Mouse (Mus musculus): ENCODE data around the gene Zic5. TPM values are rescaled to one million over a fixed set of nuclear protein-coding genes. Genes with fewer than 3 reads are reported as not detected.

Gene Zic5
- polyA plus RNA-seq, 1 experiment: 3.3 TPM

- H3K4me1 ChIP-seq (ENCODE audit: control insufficient read depth, insufficient read depth, low read length): no peaks in the 10 kb centered on the region
- peak within 1 kb of the TSS; percentile 23 for H3K4me3 ChIP-seq (ENCODE audit: insufficient read depth, low read length)
- peak within 1 kb of the TSS; percentile 100 for H3K27ac ChIP-seq (ENCODE audit: insufficient read depth, low read length)
- TF ChIP-seq POLR2A (IDR thresholded peaks at IDR 0.05; ENCODE audit: extremely low read depth, insufficient read depth, low read length): no peak
- no peak for TF ChIP-seq CTCF (IDR thresholded peaks at IDR 0.05; ENCODE audit: extremely low read depth, insufficient read depth, low read length)
These were observed 9.5 kb upstream of the Zic5 start, which contains the start of gene Zic2 for GRCm38 (mm10) chr14:122474891-122475556. TSS of gene Zic2 (plus strand) at chr14:122475435.

- H3K27ac ChIP-seq (ENCODE audit: insufficient read depth, low read length): peak overlapping the region; percentile 100
- H3K4me1 ChIP-seq (ENCODE audit: control insufficient read depth, insufficient read depth, low read length): no peaks in the 10 kb centered on the region
- TF ChIP-seq POLR2A (IDR thresholded peaks at IDR 0.05; ENCODE audit: extremely low read depth, insufficient read depth, low read length) (peak; percentile 35; the same call in 1 of the 2 replicates), CTCF (IDR thresholded peaks at IDR 0.05; ENCODE audit: extremely low read depth, insufficient read depth, low read length) (no peak)
- peak overlapping the region; percentile 23 for H3K4me3 ChIP-seq (ENCODE audit: insufficient read depth, low read length)
These were observed 8.8 kb upstream of the Zic5 start for GRCm38 (mm10) chr14:122474041-122474890.

DNA sequence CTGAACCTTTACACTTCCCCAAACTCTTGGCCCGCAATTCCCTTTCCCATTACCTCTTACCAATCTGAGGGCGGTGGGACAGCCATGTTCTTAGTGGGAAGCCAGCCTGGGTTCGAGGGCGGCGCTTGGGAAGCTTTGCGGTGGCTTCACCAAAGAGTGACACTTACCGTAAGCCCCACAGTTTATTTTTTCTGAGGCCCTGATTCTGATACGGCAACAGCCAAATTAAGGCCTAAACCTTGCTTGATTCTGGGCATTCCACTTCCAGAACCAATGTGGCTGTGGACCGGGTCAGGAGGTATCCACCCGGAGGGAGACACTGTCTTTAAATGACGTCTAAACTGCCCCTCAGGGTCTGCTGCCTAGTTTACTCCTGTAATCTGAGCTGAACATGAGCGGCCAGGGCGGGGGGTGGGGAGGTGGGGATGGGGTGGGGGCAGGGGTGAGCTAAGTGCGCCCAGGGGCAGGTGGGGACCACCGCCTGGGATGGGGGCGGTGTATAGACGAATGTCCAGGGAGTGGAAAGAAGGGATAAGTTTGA is 7.8 kb upstream of the Zic5 start:
- TF ChIP-seq CTCF (IDR thresholded peaks at IDR 0.05; ENCODE audit: extremely low read depth, insufficient read depth, low read length): no peak
- no peak for TF ChIP-seq POLR2A (IDR thresholded peaks at IDR 0.05; ENCODE audit: extremely low read depth, insufficient read depth, low read length)
- Histone ChIP-seq H3K4me1 (ENCODE audit: control insufficient read depth, insufficient read depth, low read length) (no peaks in the 10 kb centered on the region), H3K27ac (ENCODE audit: insufficient read depth, low read length) (peak overlapping the region; percentile 72; the same call in 1 of the 2 replicates), H3K4me3 (ENCODE audit: insufficient read depth, low read length) (no peak overlapping the region; the same call in 1 of the 2 replicates)

GRCm38 (mm10) chr14:122472647-122473046 is 7.2 kb upstream of the Zic5 start:
- no peak overlapping the region for H3K27ac ChIP-seq (ENCODE audit: insufficient read depth, low read length)
- no peak for TF ChIP-seq CTCF (IDR thresholded peaks at IDR 0.05; ENCODE audit: extremely low read depth, insufficient read depth, low read length)
- no peak for TF ChIP-seq POLR2A (IDR thresholded peaks at IDR 0.05; ENCODE audit: extremely low read depth, insufficient read depth, low read length)
- no peaks in the 10 kb centered on the region for H3K4me1 ChIP-seq (ENCODE audit: control insufficient read depth, insufficient read depth, low read length)
- no peak overlapping the region for H3K4me3 ChIP-seq (ENCODE audit: insufficient read depth, low read length)

- no peak overlapping the region for H3K4me3 ChIP-seq (ENCODE audit: insufficient read depth, low read length)
- no peaks in the 10 kb centered on the region for H3K4me1 ChIP-seq (ENCODE audit: control insufficient read depth, insufficient read depth, low read length)
- TF ChIP-seq POLR2A (IDR thresholded peaks at IDR 0.05; ENCODE audit: extremely low read depth, insufficient read depth, low read length): no peak
- TF ChIP-seq CTCF (IDR thresholded peaks at IDR 0.05; ENCODE audit: extremely low read depth, insufficient read depth, low read length): no peak
- no peak overlapping the region for H3K27ac ChIP-seq (ENCODE audit: insufficient read depth, low read length)
These were observed 6.7 kb upstream of the Zic5 start for GRCm38 (mm10) chr14:122472161-122472560.

DNA sequence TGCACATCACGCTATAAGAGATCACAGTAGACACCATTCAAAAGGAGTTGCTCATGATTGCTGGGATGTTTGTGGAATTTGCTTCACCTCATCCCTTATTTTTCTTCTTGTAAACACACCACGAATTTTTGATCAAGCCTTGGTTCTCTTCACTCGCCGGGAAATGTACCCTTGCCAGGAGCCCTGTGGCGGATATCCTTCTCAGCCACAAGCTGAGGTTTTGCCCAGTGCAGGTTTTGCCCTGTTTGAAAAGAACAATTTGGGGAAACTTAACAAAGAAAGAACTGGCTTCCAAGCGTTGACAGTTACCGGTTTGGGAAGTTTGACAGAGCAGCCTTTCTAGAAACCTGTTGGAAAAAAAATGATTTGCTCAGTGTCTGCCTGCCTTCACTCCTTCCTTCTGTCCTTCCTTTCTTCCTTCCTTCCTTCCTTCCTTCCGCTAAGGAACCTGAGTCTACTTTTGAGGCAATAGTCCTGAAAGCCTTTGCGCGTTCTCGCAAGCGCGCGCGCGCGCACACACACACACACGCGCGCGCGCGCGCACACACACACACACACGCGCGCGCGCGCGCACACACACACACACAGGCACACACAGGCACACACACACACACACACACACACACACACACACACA is 6.1 kb upstream of the Zic5 start:
- no peak for TF ChIP-seq POLR2A (IDR thresholded peaks at IDR 0.05; ENCODE audit: extremely low read depth, insufficient read depth, low read length)
- no peak for TF ChIP-seq CTCF (IDR thresholded peaks at IDR 0.05; ENCODE audit: extremely low read depth, insufficient read depth, low read length)
- Histone ChIP-seq H3K27ac (ENCODE audit: insufficient read depth, low read length) (no peak overlapping the region), H3K4me1 (ENCODE audit: control insufficient read depth, insufficient read depth, low read length) (no peaks in the 10 kb centered on the region), H3K4me3 (ENCODE audit: insufficient read depth, low read length) (no peak overlapping the region)

- Histone ChIP-seq H3K27ac (ENCODE audit: insufficient read depth, low read length) (0 out of 2 replicates have a peak overlapping the region, but pooled peaks have one; percentile 43), H3K4me3 (ENCODE audit: insufficient read depth, low read length) (no peak overlapping the region), H3K4me1 (ENCODE audit: control insufficient read depth, insufficient read depth, low read length) (no peaks in the 10 kb centered on the region)
- TF ChIP-seq CTCF (IDR thresholded peaks at IDR 0.05; ENCODE audit: extremely low read depth, insufficient read depth, low read length) (no peak), POLR2A (IDR thresholded peaks at IDR 0.05; ENCODE audit: extremely low read depth, insufficient read depth, low read length) (no peak)
These were observed 3.7 kb upstream of the Zic5 start for GRCm38 (mm10) chr14:122468971-122469755.

DNA sequence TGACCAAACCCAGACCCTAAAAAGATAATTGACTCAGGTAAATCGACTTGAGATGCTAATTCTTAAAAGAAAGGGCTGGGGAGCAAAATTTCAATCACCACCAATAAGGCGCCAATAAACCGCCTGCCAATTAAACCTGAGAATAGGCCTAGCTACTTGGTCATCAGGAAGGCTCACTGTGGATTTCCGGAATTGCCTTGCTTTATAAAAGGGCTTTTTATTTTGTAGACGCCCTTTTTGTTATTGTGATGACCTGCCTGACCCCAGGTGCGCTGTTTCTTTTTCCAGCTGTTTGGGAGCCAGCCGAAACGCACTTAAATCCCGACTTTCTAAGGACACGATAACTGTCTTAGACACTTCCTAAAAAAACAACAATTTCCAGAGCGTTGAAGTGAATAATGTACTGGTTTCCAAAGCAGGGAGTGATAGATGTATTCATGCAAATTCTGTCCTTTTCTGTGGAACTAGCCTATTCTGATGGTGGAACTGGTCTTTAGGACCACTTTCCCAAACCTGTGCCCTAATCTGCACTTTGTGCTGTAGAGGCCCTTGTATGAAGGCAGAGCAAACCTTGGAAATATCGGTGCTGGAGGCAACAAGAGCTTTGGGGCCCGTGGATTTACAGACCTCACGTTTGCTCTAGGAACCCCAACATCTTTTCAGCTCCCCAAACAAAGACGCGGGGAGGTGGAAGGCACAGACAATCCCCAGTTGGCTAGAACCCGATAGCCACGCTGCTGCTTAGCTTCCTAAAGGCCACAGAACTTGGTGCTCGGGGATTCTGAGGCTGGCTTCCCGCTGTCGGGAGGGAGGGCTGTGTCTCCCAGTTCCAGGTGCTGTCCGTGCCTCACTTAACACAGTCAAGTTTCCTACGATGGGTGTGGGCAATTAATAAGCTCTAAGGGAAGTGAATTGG is 2.7 kb upstream of the Zic5 start:
- no peak for TF ChIP-seq CTCF (IDR thresholded peaks at IDR 0.05; ENCODE audit: extremely low read depth, insufficient read depth, low read length)
- TF ChIP-seq POLR2A (IDR thresholded peaks at IDR 0.05; ENCODE audit: extremely low read depth, insufficient read depth, low read length): no peak
- Histone ChIP-seq H3K4me1 (ENCODE audit: control insufficient read depth, insufficient read depth, low read length) (no peaks in the 10 kb centered on the region), H3K27ac (ENCODE audit: insufficient read depth, low read length) (peak overlapping the region; percentile 64; the same call in 1 of the 2 replicates), H3K4me3 (ENCODE audit: insufficient read depth, low read length) (no peak overlapping the region)

All from cortical plate, adult 2 months (tissue).